Mouse (Mus musculus): ENCODE data around the gene Frmd8.

Gene Frmd8

GRCm38 (mm10) chr19:5887234-5887815 lies 12.3 kb upstream of the Frmd8 start:
- in situ Hi-C loops (cut with MseI, MboI): no loop called here

- in situ Hi-C loops (cut with MseI, MboI): no loop called here
Measured at GRCm38 (mm10) chr19:5885838-5886237, 10.8 kb upstream of the Frmd8 start.

GRCm38 (mm10) chr19:5883935-5884334 lies 8.9 kb upstream of the Frmd8 start:
- in situ Hi-C loops (cut with MseI, MboI): loop anchor here in 1 of 2 experiments (5.0 kb wide), 1 partner anchor 97 kb away; no protein-coding TSS in a partner anchor

- in situ Hi-C loops (cut with MseI, MboI): loop anchor here in 1 of 2 experiments (5.0 kb wide), 1 partner anchor 95 kb away; no protein-coding TSS in a partner anchor
Measured at GRCm38 (mm10) chr19:5882079-5882478, 7.0 kb upstream of the Frmd8 start.

GRCm38 (mm10) chr19:5881155-5881554 lies 6.1 kb upstream of the Frmd8 start:
- in situ Hi-C loops (cut with MseI, MboI): loop anchor here in 1 of 2 experiments (5.0 kb wide), 1 partner anchor 94 kb away; no protein-coding TSS in a partner anchor

GRCm38 (mm10) chr19:5879735-5880134 lies 4.7 kb upstream of the Frmd8 start:
- in situ Hi-C loops (cut with MseI, MboI): loop anchor here (5.0 kb wide), 2 partner anchors 87 to 92 kb away; no protein-coding TSS in a partner anchor

GRCm38 (mm10) chr19:5878916-5879315 lies 3.8 kb upstream of the Frmd8 start:
- in situ Hi-C loops (cut with MseI, MboI): loop anchor here in 1 of 2 experiments (5.0 kb wide), 1 partner anchor 87 kb away; no protein-coding TSS in a partner anchor

GRCm38 (mm10) chr19:5878362-5878722 lies 3.3 kb upstream of the Frmd8 start:
- in situ Hi-C loops (cut with MseI, MboI): loop anchor here in 1 of 2 experiments (5.0 kb wide), 1 partner anchor 86 kb away; no protein-coding TSS in a partner anchor

- in situ Hi-C loops (cut with MseI, MboI): loop anchor here in 1 of 2 experiments (5.0 kb wide), 1 partner anchor 85 kb away; no protein-coding TSS in a partner anchor
Measured at GRCm38 (mm10) chr19:5877618-5878361, 2.7 kb upstream of the Frmd8 start, which contains the start of gene Slc25a45. Gene Slc25a45 (plus strand): TSS chr19:5877808.

- in situ Hi-C loops (cut with MseI, MboI): no loop called here
Measured at GRCm38 (mm10) chr19:5874391-5874968, 594 bp downstream of the Frmd8 start.

GRCm38 (mm10) chr19:5872931-5873556 lies 2.0 kb downstream of the Frmd8 start:
- in situ Hi-C loops (cut with MseI, MboI): no loop called here

GRCm38 (mm10) chr19:5872528-5872927 lies 2.5 kb downstream of the Frmd8 start:
- in situ Hi-C loops (cut with MseI, MboI): no loop called here

- in situ Hi-C loops (cut with MseI, MboI): no loop called here
Measured at GRCm38 (mm10) chr19:5871683-5872082, 3.4 kb downstream of the Frmd8 start.

GRCm38 (mm10) chr19:5871273-5871672 lies 3.8 kb downstream of the Frmd8 start:
- in situ Hi-C loops (cut with MseI, MboI): no loop called here

- in situ Hi-C loops (cut with MseI, MboI): no loop called here
Measured at GRCm38 (mm10) chr19:5868096-5868495, 7.0 kb downstream of the Frmd8 start.

- in situ Hi-C loops (cut with MseI, MboI): no loop called here
Measured at GRCm38 (mm10) chr19:5864710-5865398, 10.2 kb downstream of the Frmd8 start.

GRCm38 (mm10) chr19:5863776-5864175 lies 11.3 kb downstream of the Frmd8 start:
- in situ Hi-C loops (cut with MseI, MboI): no loop called here

- in situ Hi-C loops (cut with MseI, MboI): no loop called here
Measured at GRCm38 (mm10) chr19:5862335-5863085, 12.6 kb downstream of the Frmd8 start.

GRCm38 (mm10) chr19:5856604-5857003 lies 18.5 kb downstream of the Frmd8 start:
- in situ Hi-C loops (cut with MseI, MboI): no loop called here

GRCm38 (mm10) chr19:5852035-5852722 lies 22.9 kb downstream of the Frmd8 start:
- in situ Hi-C loops (cut with MseI, MboI): no loop called here
